Mouse (Mus musculus) layer of hippocampus, adult 11-12 months (tissue): Measurements from ENCODE around the gene 2410137M14Rik.
A peak's percentile ranks its signal among the peaks of the same experiment; 100 is the strongest.

Experiments used
- DNase-seq: peaks from one replicate; pipeline ENCODE4 v3.0.0; 2022; ENCODE audit warnings: low spot score

2410137M14Rik gene

GRCm38 (mm10) chr17:36948286-36948685 lies 32.8 kb downstream of the 2410137M14Rik start:
- DNase-seq: no peak

- peak; percentile 56 for DNase-seq
These were observed 33.8 kb downstream of the 2410137M14Rik start for GRCm38 (mm10) chr17:36947051-36947819.

GRCm38 (mm10) chr17:36944121-36944775 lies 36.8 kb downstream of the 2410137M14Rik start:
- no peak for DNase-seq

GRCm38 (mm10) chr17:36943691-36944090 lies 37.3 kb downstream of the 2410137M14Rik start:
- DNase-seq: no peak

- DNase-seq: peak; percentile 28
These were observed 38.1 kb downstream of the 2410137M14Rik start, which contains the start of gene Rnf39 for GRCm38 (mm10) chr17:36942791-36943471. Gene Rnf39 (plus strand): TSS chr17:36942918.

- peak; percentile 40 for DNase-seq
These were observed 38.6 kb downstream of the 2410137M14Rik start for GRCm38 (mm10) chr17:36942391-36942790.

- DNase-seq: no peak
These were observed 43.0 kb downstream of the 2410137M14Rik start for GRCm38 (mm10) chr17:36938056-36938455.

GRCm38 (mm10) chr17:36931806-36932205 lies 49.2 kb downstream of the 2410137M14Rik start:
- DNase-seq: no peak

GRCm38 (mm10) chr17:36931130-36931529 lies 49.9 kb downstream of the 2410137M14Rik start:
- DNase-seq: no peak

- no peak for DNase-seq
These were observed 50.8 kb downstream of the 2410137M14Rik start for GRCm38 (mm10) chr17:36930233-36930632.

- no peak for DNase-seq
These were observed 51.7 kb downstream of the 2410137M14Rik start for GRCm38 (mm10) chr17:36929236-36929932.
